Mouse (Mus musculus) gastrocnemius, adult 18-20 months (tissue): ENCODE measurements around the gene Cilp2. TPM values are rescaled to one million over a fixed set of nuclear protein-coding genes. Genes with fewer than 3 reads are reported as not detected.

Source experiments
- DNase-seq: peaks from one replicate; pipeline ENCODE4 v3.0.0; 2021; ENCODE audit warnings: low spot score
- long read RNA-seq, 2 experiments: library from polyadenylated mRNA; stranded (forward); transcript quantifications; one replicate each; pipeline ENCODE4 v2.0.0; 2021
- total RNA-seq, 2 experiments: library from RNA; stranded (reverse); gene quantifications; 2 replicates each; pipeline ENCODE4 v1.2.3; 2021

Cilp2 gene
- 1 to 10 TPM; 2.5 to 2.7 TPM for total RNA-seq
- long read RNA-seq, experiment 1, full-length matches to known transcripts = 5 of 6 reads
- long read RNA-seq, experiment 1, partial matches to known transcripts = 1 of 6 reads
- long read RNA-seq, experiment 1, other reads (novel, unspliced or antisense) = 0 of 6 reads
- long read RNA-seq, experiment 2, full-length matches to known transcripts = 3 of 5 reads
- long read RNA-seq, experiment 2, partial matches to known transcripts = 2 of 5 reads
- long read RNA-seq, experiment 2, other reads (novel, unspliced or antisense) = 0 of 5 reads

DNA sequence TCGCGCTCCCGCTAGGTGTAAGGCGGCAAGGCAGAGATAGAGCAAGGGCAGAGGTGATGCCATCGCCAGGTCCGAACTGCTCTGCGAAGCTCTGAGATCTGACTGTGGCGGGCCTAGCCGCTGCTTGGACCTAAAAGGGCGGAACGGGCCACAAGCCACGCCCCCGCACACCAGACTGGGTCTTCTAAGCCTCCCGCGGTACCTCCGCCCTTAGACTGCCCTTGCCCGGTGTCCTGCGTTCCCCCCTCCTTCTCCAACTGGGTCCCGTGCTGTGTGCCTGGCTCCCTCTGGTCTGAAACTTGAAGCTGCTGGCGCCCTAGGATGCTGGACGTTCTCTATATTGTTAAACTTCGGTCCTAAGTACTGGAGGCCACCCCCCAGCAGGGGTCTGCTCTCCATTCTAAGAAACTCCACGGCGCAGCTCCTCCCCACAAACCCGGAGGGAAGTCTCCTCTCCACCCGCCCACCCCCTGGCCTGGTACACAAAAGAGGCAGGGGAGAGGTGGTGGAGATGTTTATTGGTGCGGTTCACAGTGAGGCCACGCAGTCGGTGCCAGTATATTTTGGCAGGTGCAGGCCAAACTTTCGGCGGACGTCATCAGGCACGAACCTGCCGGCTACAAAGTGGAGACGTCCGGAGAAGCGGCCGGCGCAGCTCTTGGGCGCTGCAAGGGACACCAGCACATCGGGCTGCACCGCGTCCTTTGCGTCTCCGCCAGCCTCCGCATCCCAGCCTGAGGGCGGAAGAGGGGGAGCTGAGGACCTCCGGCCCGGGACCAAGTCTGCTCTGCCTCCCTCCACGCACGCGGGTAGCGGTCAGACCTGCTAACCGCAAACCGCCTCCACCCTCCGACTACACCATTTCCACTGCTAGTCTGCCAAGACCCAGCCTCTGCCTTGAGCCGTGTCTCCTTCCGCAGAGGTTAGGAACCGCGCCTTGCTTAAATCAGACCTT lies at the start of gene Cilp2:
Gene Cilp2, minus strand, starts transcription at position 399 of the 955 bp plus-strand sequence.
- DNase-seq = peak; percentile 44

DNA sequence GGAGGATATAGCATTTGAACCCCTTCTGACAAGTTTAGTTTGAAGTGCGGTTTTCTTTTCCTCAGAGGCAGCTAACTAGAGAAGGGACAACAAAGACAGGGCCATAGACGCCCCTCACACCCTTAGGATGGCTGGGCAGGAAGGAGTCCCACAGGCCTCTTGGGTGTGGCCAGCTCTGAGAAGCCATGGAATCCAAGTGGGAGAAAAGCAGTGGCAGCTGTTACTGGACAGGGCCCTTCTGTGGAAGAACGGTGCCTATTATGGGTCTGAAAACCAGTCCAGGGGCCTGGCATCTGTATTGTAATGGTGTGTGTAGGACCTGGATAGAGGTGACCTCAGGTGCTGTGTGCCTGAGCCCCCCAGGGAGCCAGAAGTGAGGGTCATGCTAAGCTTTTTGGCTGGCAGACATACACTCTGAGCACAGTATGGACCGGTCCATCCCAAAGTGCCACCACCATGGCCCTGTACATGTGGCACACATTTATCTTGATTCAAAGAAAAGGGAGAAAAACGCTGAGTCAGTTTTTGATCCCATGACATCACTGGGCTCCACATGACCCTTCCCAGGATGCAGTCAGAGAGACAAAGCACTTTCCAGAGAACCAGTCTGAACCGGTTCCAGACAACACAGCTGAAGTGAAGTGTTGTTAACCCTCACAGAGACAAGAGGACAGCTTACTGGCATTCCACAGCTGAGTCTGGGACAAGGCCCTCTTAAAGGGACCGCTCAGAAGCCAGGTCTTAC lies 48.7 kb upstream of the Cilp2 start:
- DNase-seq = peak; percentile 38

DNA sequence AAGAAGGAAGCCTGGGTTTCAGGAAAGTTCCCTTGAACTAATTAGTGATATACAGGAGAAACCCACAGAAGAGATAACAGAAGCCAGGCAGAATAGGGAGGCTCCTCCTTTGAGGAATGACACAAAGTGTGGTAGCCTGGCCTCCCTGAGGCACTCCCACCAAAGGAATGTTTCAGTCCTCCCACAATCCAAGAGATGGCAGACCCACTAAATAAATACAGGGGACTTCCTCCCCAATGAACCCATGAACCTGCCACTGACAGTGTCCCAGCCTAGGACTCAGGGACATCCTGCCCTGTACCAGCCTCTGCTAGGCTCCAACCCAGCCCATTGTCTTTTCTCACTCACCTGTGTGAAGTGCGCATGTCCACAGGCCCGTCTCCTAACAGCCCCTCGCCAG lies 47.9 kb upstream of the Cilp2 start:
- no peak for DNase-seq

DNA sequence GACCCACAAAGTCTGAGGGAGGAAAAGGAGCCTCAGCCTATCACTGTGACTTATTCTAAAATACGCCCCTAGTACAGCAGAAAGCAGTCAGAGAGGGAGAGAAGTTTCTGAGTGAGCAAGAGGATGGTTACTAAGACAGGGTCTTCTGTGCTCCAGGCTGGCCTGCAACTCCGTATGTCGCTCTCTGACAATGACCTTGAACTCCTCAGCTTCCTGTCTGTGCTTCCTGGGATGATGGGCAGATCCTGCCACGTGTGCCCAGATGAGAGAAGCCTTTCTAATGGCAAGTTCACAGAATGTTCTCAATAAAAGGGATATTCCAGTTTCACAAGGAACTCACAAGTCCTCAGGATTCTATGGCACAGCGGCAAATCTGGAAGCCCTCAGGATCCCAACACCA lies 47.1 kb upstream of the Cilp2 start:
- no peak for DNase-seq

DNA sequence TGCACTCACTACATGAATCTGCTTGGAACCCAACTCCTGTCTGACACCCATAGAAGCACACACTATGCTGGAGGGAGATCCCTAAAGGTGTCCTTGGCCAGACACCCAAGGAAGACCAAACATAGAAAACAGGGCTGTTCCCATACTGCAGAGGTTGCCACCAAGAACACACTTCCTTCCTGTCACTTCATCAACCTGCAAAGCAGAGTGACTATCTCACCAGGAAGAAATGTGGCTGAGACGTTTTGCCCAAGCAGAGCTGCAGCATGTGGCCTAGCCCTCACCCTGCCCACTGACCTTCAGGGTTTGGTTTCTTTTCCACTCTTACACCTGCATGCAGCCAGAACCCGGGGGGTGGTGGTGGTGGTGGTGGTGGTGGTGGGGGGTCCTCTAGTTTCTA lies 46.3 kb upstream of the Cilp2 start:
- DNase-seq = no peak

DNA sequence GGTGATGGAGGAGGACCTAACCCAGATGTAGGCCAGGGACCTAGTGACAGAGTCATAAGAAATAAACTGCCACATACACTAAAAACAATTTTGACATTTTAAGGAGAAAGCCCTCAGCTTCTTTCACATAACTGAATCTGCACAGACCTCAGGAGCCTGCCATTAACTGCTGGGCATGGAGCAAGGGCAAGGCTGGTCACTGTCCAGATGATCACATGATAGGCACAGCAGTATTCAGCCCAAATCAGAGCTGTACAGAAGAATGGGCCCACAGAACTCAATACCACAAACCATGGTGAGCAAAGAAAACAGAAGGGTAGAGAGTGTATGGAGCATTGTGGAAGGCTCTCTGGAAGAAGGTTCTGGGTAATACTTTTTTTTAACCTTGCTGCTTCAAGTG lies 39.4 kb upstream of the Cilp2 start:
- no peak for DNase-seq

DNA sequence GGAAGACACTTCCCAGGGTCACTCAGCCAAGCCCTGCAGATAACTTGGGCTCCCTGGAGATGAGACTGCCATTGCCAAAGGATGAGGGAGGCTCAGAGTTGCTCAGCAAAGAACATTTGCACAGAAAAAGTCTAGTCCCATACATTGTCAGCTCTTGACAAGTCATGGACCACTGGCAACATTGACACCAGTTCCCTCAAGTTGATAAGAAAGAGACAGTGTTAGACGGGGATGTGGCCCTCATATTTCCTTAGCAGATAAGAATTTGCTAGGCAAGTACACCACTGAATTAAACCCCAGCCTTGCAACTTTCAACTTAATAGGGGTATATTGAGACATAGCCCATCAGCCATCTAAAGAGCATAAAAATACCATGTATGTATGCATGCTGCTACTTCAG lies 36.5 kb upstream of the Cilp2 start:
- no peak for DNase-seq

DNA sequence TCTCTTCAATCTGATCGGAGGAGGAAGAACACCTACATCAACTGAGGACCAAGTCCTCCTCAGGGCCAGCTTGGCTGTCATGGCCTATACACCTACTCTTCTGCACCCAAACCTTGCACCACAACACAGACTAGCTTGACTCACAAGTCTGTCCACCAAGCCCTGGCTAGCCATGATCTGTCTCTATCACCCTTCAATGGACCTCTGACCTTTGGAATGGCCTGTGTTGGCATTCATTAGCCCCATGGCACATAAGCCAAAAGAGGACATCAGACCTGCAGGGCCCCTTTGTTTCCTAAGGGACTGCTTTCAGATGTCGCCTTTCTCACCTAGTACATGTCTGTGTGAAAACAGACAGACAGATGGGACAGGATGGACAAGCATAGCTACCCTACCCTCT lies 33.7 kb upstream of the Cilp2 start:
- no peak for DNase-seq

DNA sequence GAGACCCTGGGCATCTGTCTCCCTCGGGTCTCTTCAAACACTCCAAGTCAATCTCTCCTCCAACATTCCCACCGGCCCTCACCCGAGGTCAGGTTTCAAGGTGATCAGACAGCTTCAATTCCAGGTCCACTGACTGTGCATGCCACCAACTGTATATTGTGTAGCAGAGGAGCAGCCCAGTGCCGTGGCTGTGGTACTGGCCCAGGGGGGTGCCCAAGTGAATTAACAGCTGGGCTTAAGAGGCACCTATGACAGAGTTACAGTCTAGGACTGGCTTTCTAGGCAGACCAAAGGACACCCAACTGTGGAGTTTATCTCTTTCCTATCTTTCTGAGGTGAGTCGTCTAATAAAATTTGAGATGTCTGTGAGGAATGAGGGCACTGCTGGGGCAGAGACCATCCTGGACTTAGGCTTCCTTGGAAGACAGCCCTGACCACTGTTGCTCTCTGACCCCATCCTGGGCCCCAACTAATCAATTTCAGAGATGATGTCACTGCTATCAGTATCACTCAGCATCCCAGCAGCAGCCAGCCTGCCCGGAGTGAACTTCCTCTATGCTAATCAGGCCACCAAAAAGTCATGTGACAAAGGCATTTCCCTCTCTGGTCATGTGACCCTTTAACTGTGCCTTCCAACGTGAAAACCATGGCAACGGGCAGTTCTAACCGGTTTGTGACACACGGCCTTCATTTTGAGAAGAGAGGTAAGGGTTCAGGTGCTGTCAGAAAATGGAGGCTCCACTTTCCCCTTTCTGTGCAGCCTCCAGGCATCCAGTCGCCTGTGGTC lies 32.6 kb upstream of the Cilp2 start:
- peak; percentile 41 for DNase-seq

DNA sequence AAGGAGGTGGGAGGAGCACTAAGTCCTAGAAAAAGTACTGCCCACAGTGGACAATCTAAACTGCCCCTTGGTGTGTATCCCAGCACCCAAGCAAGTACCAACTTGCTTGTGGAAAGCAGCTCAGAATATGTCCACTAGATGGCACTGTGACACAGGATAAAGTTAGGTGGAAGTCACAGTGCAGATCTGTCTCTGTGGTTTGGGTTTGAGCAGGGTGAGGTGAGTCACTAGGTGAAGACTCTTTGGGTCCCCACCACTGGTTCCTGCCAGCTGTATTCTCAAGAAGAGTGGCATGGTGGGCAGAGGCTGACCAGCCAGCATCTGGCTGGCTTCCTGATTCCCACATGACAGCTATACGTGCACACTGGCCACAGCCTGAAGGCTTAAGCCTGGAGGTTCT lies 31.5 kb upstream of the Cilp2 start:
- peak; percentile 85 for DNase-seq

DNA sequence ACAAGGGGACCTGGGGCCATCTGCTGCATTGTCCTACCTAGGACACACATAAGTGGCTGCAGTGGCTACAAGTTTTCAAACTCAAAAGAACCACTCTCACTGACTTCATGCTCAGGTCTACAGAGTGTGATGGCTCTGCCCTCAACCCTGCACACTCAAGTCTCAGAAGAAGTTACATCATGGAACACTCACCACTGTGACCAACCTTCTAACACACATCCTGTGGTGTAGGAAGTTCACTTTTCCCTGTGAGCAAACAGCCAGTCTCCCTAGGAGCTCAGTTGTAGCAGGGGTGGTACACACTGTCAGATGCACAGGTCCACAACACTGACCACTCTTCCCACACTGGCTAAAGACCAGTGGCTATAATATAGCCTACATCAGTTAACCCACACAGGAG lies 31.0 kb upstream of the Cilp2 start:
- no peak for DNase-seq

DNA sequence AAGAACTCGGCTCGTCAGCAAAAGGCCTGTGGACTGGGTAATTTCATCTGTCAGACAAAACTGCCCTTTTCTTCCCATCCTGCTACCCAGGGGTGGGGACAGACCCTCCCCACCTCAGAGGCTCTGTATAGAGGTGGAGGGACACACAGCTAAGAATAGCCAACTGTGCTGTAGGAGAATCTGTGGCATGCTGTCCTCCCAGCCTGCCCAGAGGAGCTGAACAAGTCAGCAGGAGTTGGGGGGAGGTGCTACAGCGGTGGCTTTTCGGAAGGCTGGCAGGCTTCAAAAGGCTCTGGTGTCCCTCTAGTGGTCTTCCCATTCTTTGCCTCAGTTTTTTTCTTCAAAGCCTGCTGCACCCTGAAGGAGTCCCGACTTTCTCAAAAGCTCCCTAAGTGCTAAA lies 28.3 kb upstream of the Cilp2 start:
- peak; percentile 49 for DNase-seq

DNA sequence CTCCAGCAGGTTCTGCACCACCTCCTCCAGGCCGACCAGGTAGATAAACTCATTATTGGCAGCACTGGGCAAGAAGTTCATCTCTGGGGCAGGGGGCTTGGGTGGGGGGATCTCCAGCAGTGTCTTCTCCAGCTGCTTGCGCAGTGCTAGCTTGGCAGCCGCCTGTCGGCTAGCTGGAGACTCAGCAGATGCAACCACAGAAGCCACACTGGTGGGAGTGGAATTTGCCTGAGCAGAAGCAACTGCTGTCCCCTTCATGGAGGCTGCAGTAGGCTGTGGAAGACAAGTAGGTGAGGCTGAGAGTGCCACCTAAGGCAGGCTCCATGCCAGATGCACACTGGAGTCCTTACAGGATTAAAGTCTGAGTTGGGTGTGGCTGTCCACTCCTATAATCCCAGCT lies 27.0 kb upstream of the Cilp2 start:
- no peak for DNase-seq

DNA sequence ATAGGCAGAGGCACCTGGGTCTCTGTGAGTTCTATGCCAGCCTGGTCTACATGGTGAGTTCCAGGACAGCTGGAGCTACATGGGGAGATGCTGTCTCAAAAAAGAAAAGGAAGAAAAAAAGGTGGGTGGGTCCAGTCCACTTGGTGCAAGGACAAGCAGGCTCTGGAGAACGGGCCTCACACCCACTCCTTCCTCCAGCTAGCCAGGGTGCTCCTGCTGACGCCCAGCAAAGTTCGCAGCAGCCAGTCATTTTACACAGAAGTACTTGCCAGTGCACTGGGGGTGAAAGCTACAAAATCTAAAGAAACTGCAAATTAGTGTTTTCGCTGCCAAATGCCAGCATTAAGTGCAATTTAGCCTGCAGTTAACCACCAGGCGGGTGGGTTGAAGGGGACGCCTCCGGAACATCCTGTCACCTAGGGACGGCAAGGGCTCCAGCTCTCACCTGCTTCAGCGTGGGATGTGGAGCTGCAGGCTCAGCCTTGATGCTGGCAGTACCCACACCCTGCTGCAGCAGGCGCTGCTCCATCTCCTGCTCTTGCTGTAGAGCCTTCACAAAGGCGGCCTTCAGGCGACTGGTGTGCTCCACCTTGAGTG lies 25.1 kb upstream of the Cilp2 start:
- no peak for DNase-seq

DNA sequence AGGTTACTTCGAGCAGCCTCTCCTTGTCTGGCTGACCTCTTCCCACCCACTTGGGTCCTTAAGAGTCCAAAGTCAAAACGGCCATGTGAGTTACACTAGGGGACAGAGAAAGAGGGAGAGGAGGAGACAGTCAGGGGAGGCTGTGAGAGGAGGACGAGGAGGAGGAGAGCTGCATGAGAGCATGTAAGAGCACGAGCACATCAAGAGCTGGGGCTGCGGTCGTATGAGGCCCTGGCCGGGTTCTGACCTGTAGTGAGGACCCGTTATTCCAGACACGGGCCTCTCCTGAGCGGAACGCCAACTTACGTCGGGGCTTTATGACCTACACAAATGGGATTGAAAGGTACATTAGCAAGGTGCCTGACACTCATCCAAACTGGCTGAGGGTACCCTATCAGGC lies 24.4 kb upstream of the Cilp2 start:
- no peak for DNase-seq

DNA sequence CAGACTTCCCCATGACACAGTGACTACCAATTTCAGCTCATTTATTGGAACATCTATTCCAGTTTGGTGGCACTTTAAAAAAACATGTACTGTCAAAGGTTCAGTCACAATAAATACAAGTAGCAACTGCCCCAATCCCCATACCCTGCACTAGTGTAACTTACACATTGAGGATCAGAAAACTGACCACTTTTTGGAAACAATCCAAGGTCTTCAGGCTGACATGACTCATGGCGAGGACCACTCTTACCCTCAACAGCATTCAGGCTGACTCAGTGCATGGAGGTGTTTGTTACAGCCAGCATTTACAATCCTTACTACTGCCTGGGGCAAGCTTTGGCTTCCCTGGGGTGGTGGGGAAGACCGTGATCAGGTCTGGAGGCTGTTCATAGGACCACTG lies 19.6 kb upstream of the Cilp2 start:
- DNase-seq = no peak

DNA sequence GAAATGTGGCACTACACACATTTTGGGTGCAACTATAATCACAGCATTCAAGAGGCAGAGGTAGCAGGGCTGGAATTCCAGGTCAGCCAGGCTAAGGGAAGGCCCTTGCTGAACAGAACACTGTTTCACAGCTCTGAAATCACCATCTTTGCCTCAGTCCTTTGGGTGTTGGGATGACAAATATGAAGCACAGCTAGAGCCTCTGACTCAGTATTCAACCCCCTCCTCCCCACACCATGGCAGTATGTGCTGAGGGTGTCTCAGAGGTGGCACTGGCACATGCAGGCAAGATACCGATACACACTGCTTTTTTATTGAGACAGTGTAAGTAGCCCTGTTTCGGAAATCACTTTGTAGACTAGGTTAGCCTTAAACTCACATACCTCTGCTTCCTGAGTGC lies 18.8 kb upstream of the Cilp2 start:
- DNase-seq = no peak

DNA sequence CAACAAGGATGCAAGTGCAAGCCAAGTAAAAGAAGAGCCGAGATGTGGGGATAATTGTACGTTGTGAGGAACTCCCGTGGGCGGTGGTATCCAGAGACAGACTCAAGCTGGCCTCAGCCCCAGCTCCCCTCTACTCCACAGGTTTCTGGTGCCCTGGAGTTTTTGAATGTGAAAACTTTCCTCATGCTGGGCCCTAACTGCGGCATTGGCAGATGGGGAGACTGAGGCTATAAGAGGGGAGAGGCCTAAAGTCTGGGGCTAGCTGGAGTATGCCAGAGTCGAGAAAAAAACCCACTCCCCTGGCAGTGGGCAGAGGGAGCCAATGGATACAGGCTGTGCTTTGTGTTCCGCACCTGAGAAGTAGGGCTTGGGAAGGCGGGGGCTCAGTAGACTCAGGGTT lies 16.6 kb upstream of the Cilp2 start:
- no peak for DNase-seq

DNA sequence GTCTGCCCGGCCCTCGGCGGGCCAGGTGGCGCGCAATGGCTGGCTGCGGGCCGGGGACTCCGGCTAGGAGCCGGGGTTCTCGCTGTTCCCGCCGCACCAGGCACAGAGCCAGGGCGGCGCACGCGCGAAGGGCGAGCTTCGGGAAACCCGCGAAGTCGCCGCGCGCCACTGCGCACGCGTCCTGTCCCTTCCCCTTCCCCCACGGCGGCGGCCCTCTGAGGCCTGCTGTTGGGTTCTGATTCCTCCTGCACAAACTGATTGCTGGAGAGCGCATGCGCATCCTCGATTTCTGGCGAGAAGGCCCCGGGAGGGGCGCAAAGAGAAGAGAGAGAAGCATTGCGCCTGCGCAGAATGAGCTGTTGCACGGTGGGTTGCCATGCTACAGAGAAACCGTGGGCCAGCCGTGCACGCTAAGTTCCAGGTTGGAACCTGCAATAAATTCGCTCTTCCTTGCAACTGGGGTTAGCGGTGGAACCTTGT lies 15.6 kb upstream of the Cilp2 start:
- peak; percentile 98 for DNase-seq

DNA sequence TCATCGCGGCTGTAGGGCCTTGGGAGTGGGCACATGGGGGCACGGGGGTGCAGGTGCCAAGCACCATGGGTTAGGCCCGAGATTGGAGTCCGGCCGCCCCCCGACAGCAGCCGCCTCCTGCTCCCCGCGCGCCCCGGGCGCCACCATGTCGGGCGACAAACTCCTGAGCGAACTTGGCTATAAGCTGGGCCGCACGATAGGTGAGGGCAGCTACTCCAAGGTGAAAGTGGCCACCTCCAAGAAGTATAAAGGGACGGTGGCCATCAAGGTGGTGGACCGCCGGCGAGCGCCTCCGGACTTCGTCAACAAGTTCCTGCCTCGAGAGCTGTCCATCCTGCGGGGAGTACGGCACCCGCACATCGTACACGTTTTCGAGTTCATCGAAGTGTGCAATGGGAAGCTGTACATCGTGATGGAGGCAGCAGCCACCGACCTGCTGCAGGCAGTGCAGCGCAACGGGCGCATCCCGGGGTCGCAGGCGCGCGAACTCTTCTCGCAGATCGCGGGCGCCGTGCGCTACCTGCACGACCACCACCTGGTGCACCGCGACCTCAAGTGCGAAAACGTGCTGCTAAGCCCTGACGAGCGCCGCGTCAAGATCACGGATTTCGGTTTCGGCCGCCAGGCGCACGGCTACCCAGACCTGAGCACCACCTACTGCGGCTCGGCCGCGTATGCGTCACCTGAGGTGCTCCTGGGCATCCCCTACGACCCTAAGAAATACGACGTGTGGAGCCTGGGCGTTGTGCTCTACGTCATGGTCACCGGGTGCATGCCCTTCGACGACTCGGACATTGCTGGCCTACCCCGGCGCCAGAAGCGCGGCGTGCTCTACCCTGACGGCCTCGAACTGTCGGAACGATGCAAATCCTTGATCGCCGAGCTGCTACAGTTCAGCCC lies 14.9 kb upstream of the Cilp2 start, which contains the start of the genes Tssk6, Ndufa13 and Yjefn3:
Gene Tssk6, plus strand, starts transcription at position 22 of the 900 bp plus-strand sequence.
Gene Ndufa13, minus strand, starts transcription at position 396 of the 900 bp plus-strand sequence.
Gene Yjefn3, minus strand, starts transcription at position 550 of the 900 bp plus-strand sequence.
- DNase-seq = no peak
